Mouse (Mus musculus): ENCODE results near the gene Mcrip2. TPM values are rescaled to one million over a fixed set of nuclear protein-coding genes. Genes with fewer than 3 reads are reported as not detected.

Mcrip2 gene
- total and polyA plus RNA-seq, 3 experiments, result 1.4 to 16.1 (median 1.7) TPM

DNA sequence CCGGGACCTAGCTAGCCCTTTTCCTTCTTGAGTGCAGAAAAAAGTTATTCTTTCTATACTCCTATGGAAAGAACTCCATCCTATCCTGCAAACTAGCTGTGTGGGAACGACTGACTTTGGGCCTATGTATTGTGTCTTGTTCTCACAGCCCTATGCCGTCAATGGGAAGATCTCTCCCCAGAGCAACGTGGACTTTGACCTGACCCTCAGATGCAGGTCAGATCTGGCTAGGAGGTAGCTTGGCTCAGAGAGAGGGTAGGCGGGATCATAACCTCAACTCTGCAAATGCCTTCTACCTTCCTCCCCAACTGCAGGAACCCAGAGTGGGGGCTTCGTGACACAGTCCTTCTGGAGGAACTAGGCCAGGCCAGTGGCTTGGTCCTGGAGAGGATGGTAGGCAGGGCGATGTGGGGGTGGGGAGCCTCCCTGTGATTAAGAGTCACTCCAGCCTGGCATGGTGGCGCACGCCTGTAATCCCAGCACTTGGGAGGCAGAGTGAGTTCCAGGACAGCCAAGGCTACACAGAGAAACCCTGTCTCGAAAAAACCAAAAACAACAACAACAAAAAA is 7.9 kb upstream of the Mcrip2 start:
- Histone ChIP-seq H3K4me3 (replicated peaks in 1 of 3; ENCODE audit: low read depth in 2 of 3, low read length in 2 of 3, poor library complexity in 1 of 3) (peak overlapping the region; percentile 22 to 93 (median 63)), H3K4me2 (ENCODE audit: insufficient read depth, low read depth, poor library complexity, severe bottlenecking) (peak overlapping the region; percentile 39), H3K27me3 (replicated peaks) (peaks cover 15% of the 10 kb centered on the region), H3K9me3 (replicated peaks; ENCODE audit: low read length) (no peaks in the 10 kb centered on the region), H3K9ac (ENCODE audit: insufficient read depth, low read depth) (peak overlapping the region; percentile 63), H3K27ac (ENCODE audit: insufficient read depth, low read depth) (no peak overlapping the region), H3K36me3 (replicated peaks in 1 of 2; ENCODE audit: control insufficient read depth in 1 of 2, insufficient read depth in 1 of 2, low read length in 1 of 2) (peaks cover 25 to 48% of the 10 kb centered on the region in 2 experiments), H3K79me2 (replicated peaks; ENCODE audit: control insufficient read depth, extremely low read depth, insufficient read depth, poor library complexity, severe bottlenecking) (no peaks in the 10 kb centered on the region), H3K4me1 (ENCODE audit: control insufficient read depth in 1 of 2, insufficient read depth in 2 of 2) (peaks cover 6 to 18% of the 10 kb centered on the region in 2 experiments)
- DNase-seq (ENCODE audit: extremely low read depth), result no peak
- dilution Hi-C loops (cut with MboI; ENCODE audit: extremely low pct_ligation_motif_present, extremely low pct_unique_long_range_greater_than_20kb, low sequenced_read_pairs), result no loop called here
- in situ Hi-C loops (cut with MboI; ENCODE audit: low pct_ligation_motif_present, low pct_unique_long_range_greater_than_20kb, low sequenced_read_pairs), result no loop called here
- TF ChIP-seq NRF1 (IDR thresholded peaks at IDR 0.05; ENCODE audit: low read depth, low read length), result no peak
- no peak for TF ChIP-seq ZC3H11A (IDR thresholded peaks at IDR 0.05; ENCODE audit: low read depth, low read length)
- no peak for TF ChIP-seq TCF12 (IDR thresholded peaks at IDR 0.05; ENCODE audit: low read depth, low read length)
- no peak for TF ChIP-seq CTCF (conservative IDR thresholded peaks at IDR 0.05 in 1 of 2, IDR thresholded peaks at IDR 0.05 in 1 of 2; ENCODE audit: low read depth in 2 of 2, low read length in 2 of 2)
- no peak for TF ChIP-seq ZMIZ1 (IDR thresholded peaks at IDR 0.05; ENCODE audit: low read depth, low read length)
- TF ChIP-seq E2F4 (IDR thresholded peaks at IDR 0.05; ENCODE audit: insufficient replicate concordance, low read depth, low read length), result no peak
- TF ChIP-seq ZKSCAN1 (IDR thresholded peaks at IDR 0.05; ENCODE audit: borderline replicate concordance, low read depth, low read length), result no peak
- no peak for TF ChIP-seq MYC (IDR thresholded peaks at IDR 0.05; ENCODE audit: low read depth, low read length)
- TF ChIP-seq CHD1 (IDR thresholded peaks at IDR 0.05; ENCODE audit: low read depth, low read length), result no peak
- TF ChIP-seq GABPA (IDR thresholded peaks at IDR 0.05; ENCODE audit: insufficient replicate concordance, low read depth, low read length), result no peak
- no peak for TF ChIP-seq HCFC1 (IDR thresholded peaks at IDR 0.05; ENCODE audit: low read depth, low read length)
- no peak for TF ChIP-seq MAX (IDR thresholded peaks at IDR 0.05; ENCODE audit: low read length)

DNA sequence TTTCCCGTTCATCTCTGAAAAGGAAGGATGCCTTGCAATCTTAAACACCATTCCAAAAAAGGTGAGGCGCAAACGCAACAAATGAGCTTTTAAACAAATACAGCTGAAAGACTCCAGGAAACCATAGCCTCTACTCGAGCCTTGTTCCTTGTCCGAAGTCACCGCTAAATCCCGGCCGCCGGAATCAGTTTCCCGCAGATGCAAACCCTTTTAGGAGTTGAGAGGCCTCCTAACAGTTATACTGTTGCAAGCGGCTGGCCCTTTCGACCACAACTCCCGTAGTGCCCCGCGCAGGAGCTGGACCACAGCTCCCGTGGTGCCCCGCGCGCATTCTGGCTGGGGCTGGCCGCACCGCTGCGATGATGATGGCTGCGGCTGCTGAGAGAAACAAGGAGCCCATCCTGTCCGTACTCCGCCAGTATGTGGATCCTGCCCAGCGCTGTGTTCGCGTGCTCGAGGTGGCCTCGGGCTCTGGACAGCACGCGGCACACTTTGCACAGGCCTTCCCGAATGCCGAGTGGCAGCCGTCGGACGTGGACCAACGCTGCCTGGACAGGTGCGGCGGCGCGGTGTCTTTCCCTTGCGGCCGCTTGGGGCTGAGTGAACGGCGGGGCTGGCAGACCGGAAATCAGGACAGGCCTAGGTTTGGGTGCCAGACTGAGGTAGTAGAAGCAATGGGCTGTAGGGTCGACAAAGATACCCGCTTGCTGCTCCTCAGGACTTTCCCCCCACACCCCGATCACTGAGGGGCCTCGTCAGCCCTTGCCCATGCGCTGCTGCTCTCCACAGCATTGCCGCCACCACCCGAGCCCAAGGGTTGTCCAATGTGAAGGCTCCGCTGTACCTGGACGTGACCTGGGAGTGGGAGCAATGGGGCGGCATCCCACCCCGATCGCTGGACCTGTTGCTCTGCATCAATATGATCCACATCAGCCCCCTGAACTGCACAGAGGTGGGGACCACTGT is 6.9 kb upstream of the Mcrip2 start:
- Histone ChIP-seq H3K9me3 (replicated peaks; ENCODE audit: low read length) (no peaks in the 10 kb centered on the region), H3K4me3 (replicated peaks in 1 of 3; ENCODE audit: low read depth in 2 of 3, low read length in 2 of 3, poor library complexity in 1 of 3) (peak overlapping the region; percentile 63 to 93 (median 81)), H3K36me3 (replicated peaks in 1 of 2; ENCODE audit: control insufficient read depth in 1 of 2, insufficient read depth in 1 of 2, low read length in 1 of 2) (peaks cover 24 to 38% of the 10 kb centered on the region in 2 experiments), H3K4me1 (ENCODE audit: control insufficient read depth in 1 of 2, insufficient read depth in 2 of 2) (peaks cover 6 to 18% of the 10 kb centered on the region in 2 experiments), H3K4me2 (ENCODE audit: insufficient read depth, low read depth, poor library complexity, severe bottlenecking) (peak overlapping the region; percentile 39), H3K9ac (ENCODE audit: insufficient read depth, low read depth) (peak overlapping the region; percentile 63), H3K27ac (ENCODE audit: insufficient read depth, low read depth) (peak overlapping the region; percentile 73), H3K79me2 (replicated peaks; ENCODE audit: control insufficient read depth, extremely low read depth, insufficient read depth, poor library complexity, severe bottlenecking) (no peaks in the 10 kb centered on the region), H3K27me3 (replicated peaks) (peaks cover 16% of the 10 kb centered on the region)
- dilution Hi-C loops (cut with MboI; ENCODE audit: extremely low pct_ligation_motif_present, extremely low pct_unique_long_range_greater_than_20kb, low sequenced_read_pairs) (no loop called here), in situ Hi-C loops (cut with MboI; ENCODE audit: low pct_ligation_motif_present, low pct_unique_long_range_greater_than_20kb, low sequenced_read_pairs) (no loop called here)
- DNase-seq (ENCODE audit: extremely low read depth), result peak; percentile 78
- no peak for TF ChIP-seq IRF4 (IDR thresholded peaks at IDR 0.05; ENCODE audit: low read depth, low read length)
- peak; percentile 24; the same call in 1 of the 2 replicates for TF ChIP-seq ZMIZ1 (IDR thresholded peaks at IDR 0.05; ENCODE audit: low read depth, low read length)
- TF ChIP-seq MYC (IDR thresholded peaks at IDR 0.05; ENCODE audit: low read depth, low read length), result no peak
- TF ChIP-seq NELFE (IDR thresholded peaks at IDR 0.05; ENCODE audit: low read depth, low read length), result peak; percentile 90
- no peak for TF ChIP-seq ZC3H11A (IDR thresholded peaks at IDR 0.05; ENCODE audit: low read depth, low read length)
- TF ChIP-seq CHD2 (IDR thresholded peaks at IDR 0.05; ENCODE audit: low read length), result no peak; the same call in 1 of the 2 replicates
- TF ChIP-seq TBP (conservative IDR thresholded peaks at IDR 0.05; ENCODE audit: low read depth, low read length), result no peak
- peak in 1 of 2 experiments; percentile 20; a peak in 1 of 4 replicates for TF ChIP-seq CTCF (conservative IDR thresholded peaks at IDR 0.05 in 1 of 2, IDR thresholded peaks at IDR 0.05 in 1 of 2; ENCODE audit: low read depth in 2 of 2, low read length in 2 of 2)
- no peak for TF ChIP-seq USF1 (IDR thresholded peaks at IDR 0.05; ENCODE audit: low read depth, low read length)
- no peak for TF ChIP-seq MAFK (IDR thresholded peaks at IDR 0.05; ENCODE audit: insufficient replicate concordance, low read length)
- no peak for TF ChIP-seq CHD1 (IDR thresholded peaks at IDR 0.05; ENCODE audit: low read depth, low read length)
- peak; percentile 78 for TF ChIP-seq TCF12 (IDR thresholded peaks at IDR 0.05; ENCODE audit: low read depth, low read length)
- TF ChIP-seq KAT2A (IDR thresholded peaks at IDR 0.05; ENCODE audit: insufficient replicate concordance, low read length), result peak; percentile 63; the same call in 1 of the 2 replicates
- TF ChIP-seq EP300 (IDR thresholded peaks at IDR 0.05; ENCODE audit: low read length), result no peak
- no peak for TF ChIP-seq MAZ (IDR thresholded peaks at IDR 0.05; ENCODE audit: low read depth, low read length)
- TF ChIP-seq PAX5 (IDR thresholded peaks at IDR 0.05; ENCODE audit: low read length), result no peak
- peak; percentile 62 for TF ChIP-seq ELF1 (IDR thresholded peaks at IDR 0.05; ENCODE audit: low read depth, low read length)
- peak; percentile 88 for TF ChIP-seq HCFC1 (IDR thresholded peaks at IDR 0.05; ENCODE audit: low read depth, low read length)
- peak; percentile 70; the same call in 1 of the 2 replicates for TF ChIP-seq MXI1 (IDR thresholded peaks at IDR 0.05; ENCODE audit: low read depth, low read length)
- TF ChIP-seq JUND (conservative IDR thresholded peaks at IDR 0.05; ENCODE audit: low read depth, low read length), result no peak
- no peak for TF ChIP-seq USF2 (conservative IDR thresholded peaks at IDR 0.05; ENCODE audit: low read depth, low read length)
- no peak for TF ChIP-seq ZNF384 (IDR thresholded peaks at IDR 0.05; ENCODE audit: low read depth, low read length)
- TF ChIP-seq NRF1 (IDR thresholded peaks at IDR 0.05; ENCODE audit: low read depth, low read length), result peak; percentile 44
